Comparison of ENCODE assay signal across 34 mouse cellular contexts in the genomic region with DNA sequence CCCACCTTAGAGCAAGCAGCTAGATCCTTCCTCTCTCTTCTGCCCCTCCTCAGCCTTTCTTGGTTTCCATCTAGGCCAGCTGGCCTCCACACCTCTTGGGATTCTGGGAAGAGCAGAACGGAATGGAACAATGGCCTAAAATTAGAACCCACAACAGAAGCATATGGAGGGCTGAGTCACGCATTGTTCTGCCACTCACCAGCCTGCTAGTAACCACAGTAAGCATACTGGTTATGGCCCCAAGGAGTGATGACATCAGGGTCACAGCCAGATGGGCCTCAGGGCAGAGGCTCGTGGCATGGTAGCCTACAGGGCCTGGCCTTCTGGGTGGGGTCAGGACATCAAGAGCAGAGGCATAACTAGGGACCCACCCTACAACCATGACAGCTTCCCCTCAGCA. TPM values are rescaled to one million over a fixed set of nuclear protein-coding genes. Genes with fewer than 3 reads are reported as not detected.
DNase-seq lines count a peak whose midpoint lies in the region; ATAC-seq and TF ChIP-seq lines count a peak whose summit lies in the region.
"Had no signal": no experiment of that assay in that cellular context is flagged by ENCODE, and none has a peak within 500 bp of the region (broad histone marks: within the 10 kb centered on the region; RNA-seq: fewer than 3 reads in every experiment).

No protein-coding gene starts in this region.

- no peak for DNase-seq in heart, postnatal 0 days (ENCODE audit: low spot score)
- DNase-seq in heart, adult 11 months = no peak
- DNase-seq in lung, postnatal 36 days = peak; percentile 10
- no peak for DNase-seq in lung, adult 2 months
- DNase-seq in 3T3-L1 (ENCODE audit: low read depth, low spot score) = peak; percentile 89
- DNase-seq in Muller cell, postnatal 12 days (ENCODE audit: inconsistent ontology term) = peak; percentile 15
- DNase-seq in testis, postnatal 14 days (ENCODE audit: low spot score) = no peak
- DNase-seq: adrenal gland, postnatal 25 days; cerebellum, adult 8-10 months; embryo, embryonic 11 days; gastrocnemius, adult 2 months; gastrocnemius, postnatal 36 days; heart, adult 2 months; heart, postnatal 10 days; kidney, adult 18-20 months; kidney, postnatal 36 days; lung, embryonic 14.5 days; lung, postnatal 14 days; spleen, adult 18-20 months; thymus, adult 2 months; thymus, postnatal 36 days had no signal

- TF ChIP-seq POLR2A in lung, adult 2 months (IDR thresholded peaks at IDR 0.05; ENCODE audit: borderline replicate concordance, extremely low read depth, low read depth, low read length) = no peak

- ATAC-seq in heart, postnatal 0 days (ENCODE audit: insufficient read depth, low read depth) = 0 out of 2 replicates have a peak, but pooled peaks have one; percentile 17
- ATAC-seq in hindbrain, embryonic 12.5 days (ENCODE audit: low FRiP score) = no peak
- ATAC-seq: forebrain, embryonic 14.5 days; hindbrain, embryonic 16.5 days; midbrain, embryonic 15.5 days had no signal

- no peak for TF ChIP-seq CTCF in heart, postnatal 0 days (IDR thresholded peaks at IDR 0.05; ENCODE audit: low read depth)
- no peak for TF ChIP-seq CTCF in lung, adult 2 months (IDR thresholded peaks at IDR 0.05; ENCODE audit: insufficient read depth, low read length)

- H3K4me2 ChIP-seq in heart, postnatal 0 days (ENCODE audit: low read depth, low read length) = no peak overlapping the region
- no peak overlapping the region for H3K4me2 ChIP-seq in hindbrain, embryonic 12.5 days (replicated peaks)
- H3K4me2 ChIP-seq: embryonic facial prominence, embryonic 12.5 days; heart, embryonic 12.5 days; limb, embryonic 15.5 days; lung, embryonic 14.5 days; midbrain, embryonic 15.5 days had no signal

- no peak overlapping the region for H3K27ac ChIP-seq in heart, postnatal 0 days (ENCODE audit: low read depth)
- no peak overlapping the region for H3K27ac ChIP-seq in hindbrain, embryonic 12.5 days
- H3K27ac ChIP-seq: embryonic facial prominence, embryonic 12.5 days; gastrocnemius, adult 2 months; heart, adult 2 months; limb, embryonic 10.5 days; limb, embryonic 15.5 days; liver, embryonic 14.5 days; midbrain, embryonic 10.5 days; midbrain, embryonic 15.5 days had no signal

- H3K4me1 ChIP-seq in heart, postnatal 0 days (ENCODE audit: control insufficient read depth, insufficient read depth) = no peaks in the 10 kb centered on the region
- no peaks in the 10 kb centered on the region for H3K4me1 ChIP-seq in lung, adult 2 months (ENCODE audit: control insufficient read depth, insufficient read depth, low read length)
- H3K4me1 ChIP-seq in hindbrain, embryonic 12.5 days = no peaks in the 10 kb centered on the region
- H3K4me1 ChIP-seq: heart, embryonic 12.5 days; midbrain, embryonic 15.5 days had no signal

- no peaks in the 10 kb centered on the region for H3K36me3 ChIP-seq in heart, postnatal 0 days (replicated peaks; ENCODE audit: control insufficient read depth, insufficient read depth, low read length)
- H3K36me3 ChIP-seq in hindbrain, embryonic 12.5 days = no peaks in the 10 kb centered on the region
- H3K36me3 ChIP-seq: embryonic facial prominence, embryonic 12.5 days; heart, embryonic 12.5 days; limb, embryonic 10.5 days; limb, embryonic 15.5 days; midbrain, embryonic 10.5 days; midbrain, embryonic 15.5 days had no signal

- no peaks in the 10 kb centered on the region for H3K9me3 ChIP-seq in heart, postnatal 0 days (replicated peaks; ENCODE audit: control insufficient read depth, low read length)
- H3K9me3 ChIP-seq in hindbrain, embryonic 12.5 days (replicated peaks) = no peaks in the 10 kb centered on the region
- H3K9me3 ChIP-seq: embryonic facial prominence, embryonic 12.5 days; heart, embryonic 12.5 days; limb, embryonic 10.5 days; limb, embryonic 15.5 days; midbrain, embryonic 10.5 days; midbrain, embryonic 15.5 days had no signal

- H3K9ac ChIP-seq in heart, postnatal 0 days (replicated peaks; ENCODE audit: low read depth, low read length) = no peak overlapping the region
- no peak overlapping the region for H3K9ac ChIP-seq in hindbrain, embryonic 12.5 days
- H3K9ac ChIP-seq: embryonic facial prominence, embryonic 12.5 days; heart, embryonic 12.5 days; limb, embryonic 15.5 days; liver, embryonic 14.5 days; lung, embryonic 14.5 days; midbrain, embryonic 15.5 days had no signal

- no peak overlapping the region for H3K4me3 ChIP-seq in heart, postnatal 0 days (ENCODE audit: low read depth, low read length)
- H3K4me3 ChIP-seq in lung, adult 2 months (replicated peaks; ENCODE audit: extremely low read depth, low read depth, low read length) = no peak overlapping the region
- no peak overlapping the region for H3K4me3 ChIP-seq in hindbrain, embryonic 12.5 days
- H3K4me3 ChIP-seq: embryonic facial prominence, embryonic 12.5 days; gastrocnemius, adult 2 months; heart, adult 2 months; heart, embryonic 12.5 days; limb, embryonic 10.5 days; limb, embryonic 15.5 days; midbrain, embryonic 10.5 days; midbrain, embryonic 15.5 days had no signal

- no peak for TF ChIP-seq EP300 in heart, postnatal 0 days (IDR thresholded peaks at IDR 0.05; ENCODE audit: low read depth)

- H3K27me3 ChIP-seq in heart, postnatal 0 days (ENCODE audit: control insufficient read depth, insufficient read depth, low read length) = no peaks in the 10 kb centered on the region
- no peaks in the 10 kb centered on the region for H3K27me3 ChIP-seq in hindbrain, embryonic 12.5 days
- H3K27me3 ChIP-seq: embryonic facial prominence, embryonic 12.5 days; limb, embryonic 15.5 days; midbrain, embryonic 15.5 days had no signal

- 36% methylated on average over 3 of the region's 3 CpGs for WGBS in heart, postnatal 0 days
- 63% methylated on average over 3 of the region's 3 CpGs for WGBS in lung, adult 2 months
- 62% methylated on average over 3 of the region's 3 CpGs for WGBS in hindbrain, embryonic 12.5 days

RNA-seq across cellular contexts. Expression of gene Cyp26b1, which starts 58.8 kb away (rescaled TPM):
- total RNA-seq in heart, postnatal 0 days (2014; rRNA removed; ENCODE audit: low replicate concordance) = 2.9 TPM in 1 of 2 replicates, not detected in the other
- polyA plus RNA-seq in heart, postnatal 0 days (2015; fragmentation: Nextera tagmentation; extraction: Ambion mirVana) = 0.40 and 0.46 TPM in 2 replicates
- polyA plus RNA-seq in lung, adult 2 months (2012; rRNA removed) = 4.1 and 8.6 TPM in 2 replicates
- 55.3 and 60.5 TPM in 2 replicates for polyA plus RNA-seq in hindbrain, embryonic 12.5 days (2016; fragmentation: Nextera tagmentation; extraction: Ambion mirVana)
- total RNA-seq: megakaryocyte progenitor cell, adult 5-6 weeks; MEL; neutrophil, adult 5-6 weeks had no signal

Comparison
In these comparisons a context has a peak if more than half of its experiments do, and no peak if none do; other contexts are left out.
1. DNase-seq: peak in lung, postnatal 36 days (single experiment), 3T3-L1 (single experiment) and Muller cell, postnatal 12 days (single experiment); none in heart, postnatal 0 days (single experiment), heart, adult 11 months (single experiment), lung, adult 2 months (single experiment) and testis, postnatal 14 days (single experiment).